Mouse (Mus musculus) inflammation-experienced regulatory T-cells, adult 6 months (primary cell): ENCODE data around the gene Abca12. TPM values are rescaled to one million over a fixed set of nuclear protein-coding genes. Genes with fewer than 3 reads are reported as not detected.

ENCODE experiments used
- polyA plus RNA-seq, 3 experiments: library from polyadenylated mRNA; unstranded; fragments of 100-300 nt; shearing (Covaris generic); gene quantifications; one replicate each; pipeline ENCODE4 v1.2.1; 2017

Abca12 gene
- polyA plus RNA-seq, 3 experiments from 2014 or later, result not detected

Other genes with a start within 250 kb of the Abca12 start
- gene Atic, start 142.2 kb upstream of the Abca12 start, polyA plus RNA-seq, result 10 to 100 TPM; 39.5 to 75.7 (median 60.7) TPM
- gene Fn1, start 238.3 kb upstream of the Abca12 start, polyA plus RNA-seq, result under 1 TPM in 2 of 3 experiments, not detected in 1; 0.40 to 0.49 TPM